Mouse (Mus musculus) heart, postnatal 36 days (tissue): ENCODE measurements around the gene Prkg1. TPM values are rescaled to one million over a fixed set of nuclear protein-coding genes. Genes with fewer than 3 reads are reported as not detected.

Source experiments
- DNase-seq, 2 experiments: peaks; one replicate each; pipeline ENCODE4 v3.0.0; 2021 to 2022
- intact Hi-C: fragments of 180-260 bp; cut with DNase I; formaldehyde crosslinking; loops from one replicate; pipeline ENCODE4 v1.15.1; 2025
- total RNA-seq, 2 experiments: library from RNA; stranded (reverse); gene quantifications; 2 replicates each; pipeline ENCODE4 v1.2.3; 2021

The Prkg1 gene
- total RNA-seq, 2 experiments from 2014 or later, result 12.7 to 13.4 TPM

GRCm38 (mm10) chr19:31197076-31197475 is 567.8 kb downstream of the Prkg1 start:
- intact Hi-C loops, result no loop called here
- DNase-seq, result no peak

GRCm38 (mm10) chr19:31188559-31189218 is 576.1 kb downstream of the Prkg1 start:
- intact Hi-C loops, result no loop called here
- no peak for DNase-seq

- intact Hi-C loops, result no loop called here
Measured at GRCm38 (mm10) chr19:31180757-31181156, 584.1 kb downstream of the Prkg1 start.

GRCm38 (mm10) chr19:31177279-31177922 is 587.4 kb downstream of the Prkg1 start:
- DNase-seq, result no peak
- intact Hi-C loops, result no loop called here

More at GRCm38 (mm10) chr19:31180757-31181156, 584.1 kb downstream of the Prkg1 start:
- no peak for DNase-seq

GRCm38 (mm10) chr19:31170985-31171384 is 593.8 kb downstream of the Prkg1 start:
- no peak for DNase-seq

GRCm38 (mm10) chr19:31158944-31159460 is 605.8 kb downstream of the Prkg1 start:
- intact Hi-C loops, result no loop called here
- DNase-seq, result no peak

More at GRCm38 (mm10) chr19:31170985-31171384, 593.8 kb downstream of the Prkg1 start:
- intact Hi-C loops, result no loop called here

GRCm38 (mm10) chr19:31153399-31153798 is 611.4 kb downstream of the Prkg1 start:
- DNase-seq, result no peak
- intact Hi-C loops, result no loop called here

- DNase-seq, result no peak
- intact Hi-C loops, result no loop called here
Measured at GRCm38 (mm10) chr19:31149902-31150301, 614.9 kb downstream of the Prkg1 start.

- intact Hi-C loops, result no loop called here
- no peak for DNase-seq
Measured at GRCm38 (mm10) chr19:31147457-31147856, 617.4 kb downstream of the Prkg1 start.

- intact Hi-C loops, result no loop called here
- no peak for DNase-seq
Measured at GRCm38 (mm10) chr19:31146156-31146555, 618.7 kb downstream of the Prkg1 start.

GRCm38 (mm10) chr19:31141905-31142304 is 622.9 kb downstream of the Prkg1 start:
- no peak for DNase-seq
- intact Hi-C loops, result no loop called here

GRCm38 (mm10) chr19:31136316-31136715 is 628.5 kb downstream of the Prkg1 start:
- intact Hi-C loops, result no loop called here
- DNase-seq, result no peak

- intact Hi-C loops, result no loop called here
- DNase-seq, result no peak
Measured at GRCm38 (mm10) chr19:31132614-31133013, 632.2 kb downstream of the Prkg1 start.

- intact Hi-C loops, result no loop called here
- no peak for DNase-seq
Measured at GRCm38 (mm10) chr19:31124628-31125027, 640.2 kb downstream of the Prkg1 start.

GRCm38 (mm10) chr19:31114690-31115089 is 650.1 kb downstream of the Prkg1 start:
- DNase-seq, result no peak
- intact Hi-C loops, result no loop called here

- intact Hi-C loops, result no loop called here
- DNase-seq, result no peak
Measured at GRCm38 (mm10) chr19:31106835-31107554, 657.8 kb downstream of the Prkg1 start.

GRCm38 (mm10) chr19:31106036-31106435 is 658.8 kb downstream of the Prkg1 start:
- DNase-seq, result no peak
- intact Hi-C loops, result no loop called here

GRCm38 (mm10) chr19:31104764-31105163 is 660.1 kb downstream of the Prkg1 start:
- no peak for DNase-seq
- intact Hi-C loops, result no loop called here

GRCm38 (mm10) chr19:31099369-31099768 is 665.5 kb downstream of the Prkg1 start:
- DNase-seq, result no peak
- intact Hi-C loops, result no loop called here

- DNase-seq, result no peak
- intact Hi-C loops, result no loop called here
Measured at GRCm38 (mm10) chr19:31097857-31098256, 667.0 kb downstream of the Prkg1 start.

- DNase-seq, result no peak
- intact Hi-C loops, result loop anchor here (10.0 kb wide), 2 partner anchors 239 to 671 kb away; no protein-coding TSS in a partner anchor
Measured at GRCm38 (mm10) chr19:31083761-31084160, 681.1 kb downstream of the Prkg1 start.
